Mouse (Mus musculus) embryonic facial prominence, embryonic 12.5 days (tissue): ENCODE measurements at regions not wholly inside any gene's neighbourhood (a gene's known extent, or its start where the extent isn't known, plus 50 kb on each side); places are given as distances from the start of the nearest gene placed in this dataset.
"Not testable (repeated sequence)": the region's sequence is repeated elsewhere in the genome, so short reads cannot be mapped to it uniquely, and the experiment has no call there.

Source experiments
- ATAC-seq: fragments of 200-750 bp; cut with Nextera tagmentation; 2 replicates; pipeline ENCODE4 v1.8.0; 2017; ENCODE audit not compliant: insufficient number of reproducible peaks, insufficient read depth, low FRiP score, low TSS enrichment
- H3K27ac ChIP-seq: fragments of 300-500 bp; sonication (generic); 2 replicates; pipeline ENCODE4 v1.5.1; 2016; ENCODE audit warnings: mild to moderate bottlenecking
- H3K27me3 ChIP-seq: fragments of 300-500 bp; sonication (generic); 2 replicates; pipeline ENCODE4 v1.6.1; 2016; ENCODE audit warnings: mild to moderate bottlenecking, moderate library complexity
- H3K36me3 ChIP-seq: fragments of 300-500 bp; sonication (generic); 2 replicates; pipeline ENCODE4 v1.6.1; 2016; ENCODE audit warnings: mild to moderate bottlenecking
- H3K4me1 ChIP-seq: fragments of 300-500 bp; sonication (generic); 2 replicates; pipeline ENCODE4 v1.6.1; 2016
- H3K4me2 ChIP-seq: fragments of 300-500 bp; sonication (generic); replicated peaks from 2 replicates; pipeline ENCODE4 v1.6.1; 2016; ENCODE audit warnings: mild to moderate bottlenecking, moderate library complexity
- H3K4me3 ChIP-seq: fragments of 300-500 bp; sonication (generic); 2 replicates; pipeline ENCODE4 v1.5.1; 2016; ENCODE audit warnings: mild to moderate bottlenecking
- H3K9ac ChIP-seq: fragments of 300-500 bp; sonication (generic); 2 replicates; pipeline ENCODE4 v1.6.1; 2016; ENCODE audit warnings: mild to moderate bottlenecking, moderate library complexity
- H3K9me3 ChIP-seq: fragments of 300-500 bp; sonication (generic); 2 replicates; pipeline ENCODE4 v1.6.1; 2016; ENCODE audit warnings: mild to moderate bottlenecking, moderate library complexity
- WGBS: fragments of 180-500 bp; shearing (Covaris S2); methylation state at CpG from one replicate; pipeline ENCODE4 v1.1.7; 2016; 5-methylcytosine and 5-hydroxymethylcytosine counted together

DNA sequence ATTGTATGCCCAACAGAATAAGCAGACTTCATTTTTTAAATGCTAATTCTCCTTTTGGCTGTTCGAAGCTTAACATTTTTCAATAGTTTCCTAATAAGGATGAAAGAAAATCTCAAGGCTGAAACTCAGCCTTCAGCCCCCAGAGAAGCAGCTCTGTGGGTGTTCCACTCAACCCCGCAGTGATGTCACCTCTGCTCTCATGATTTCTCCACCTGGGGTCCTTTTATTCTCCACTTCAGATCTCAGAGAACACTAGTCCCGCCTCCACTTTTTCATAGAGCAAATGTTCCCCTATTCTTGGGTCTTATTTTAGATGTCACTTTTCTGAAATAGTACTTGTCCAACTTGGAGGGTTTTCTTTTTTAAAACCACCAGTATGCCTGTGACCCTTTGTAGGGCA, 567.3 kb downstream of the Cntn3 start:
- H3K27me3 ChIP-seq, result no peaks in the 10 kb centered on the region
- no peaks in the 10 kb centered on the region for H3K4me1 ChIP-seq
- H3K36me3 ChIP-seq, result no peaks in the 10 kb centered on the region
- H3K27ac ChIP-seq, result no peak overlapping the region
- H3K9me3 ChIP-seq, result no peaks in the 10 kb centered on the region
- no peak for ATAC-seq
- H3K9ac ChIP-seq, result no peak overlapping the region
- H3K4me2 ChIP-seq, result no peak overlapping the region
- 69% methylated on average over 3 of the region's 3 CpGs for WGBS
- H3K4me3 ChIP-seq, result no peak overlapping the region

DNA sequence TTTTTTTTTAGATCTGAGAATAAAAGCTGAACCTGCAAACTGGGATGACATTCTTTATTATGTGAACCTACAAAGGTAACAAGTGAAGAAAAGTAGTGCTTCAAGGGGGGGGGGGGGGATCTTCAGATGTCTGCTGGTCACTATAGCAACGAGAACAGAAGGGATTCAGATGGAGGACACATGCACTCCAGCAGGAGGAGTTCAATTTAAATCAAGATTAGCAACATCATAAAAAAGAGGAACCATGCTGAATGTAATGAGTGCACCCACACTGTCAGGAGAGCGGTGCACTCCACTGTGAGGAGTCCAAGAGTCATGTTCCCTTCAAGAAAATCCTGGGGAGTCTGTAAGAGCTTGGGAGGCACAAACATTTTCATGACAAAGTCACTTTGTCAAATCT, 574.7 kb downstream of the Cntn3 start:
- WGBS, result 68% methylated on average over 2 of the region's 2 CpGs

GRCm38 (mm10) chr6:101997629-101998028, 575.3 kb downstream of the Cntn3 start:
- Histone ChIP-seq H3K4me1 (no peaks in the 10 kb centered on the region), H3K4me3 (no peak overlapping the region), H3K9ac (no peak overlapping the region), H3K36me3 (no peaks in the 10 kb centered on the region), H3K27ac (no peak overlapping the region), H3K4me2 (no peak overlapping the region), H3K9me3 (no peaks in the 10 kb centered on the region), H3K27me3 (no peaks in the 10 kb centered on the region)
- 63% methylated on average over 5 of the region's 5 CpGs for WGBS
- ATAC-seq, result no peak

More for the DNA sequence above, 574.7 kb downstream of the Cntn3 start:
- no peak overlapping the region for H3K9ac ChIP-seq
- H3K4me3 ChIP-seq, result no peak overlapping the region
- H3K4me1 ChIP-seq, result no peaks in the 10 kb centered on the region
- no peaks in the 10 kb centered on the region for H3K27me3 ChIP-seq
- H3K27ac ChIP-seq, result no peak overlapping the region
- no peaks in the 10 kb centered on the region for H3K9me3 ChIP-seq
- ATAC-seq, result no peak
- H3K36me3 ChIP-seq, result no peaks in the 10 kb centered on the region
- no peak overlapping the region for H3K4me2 ChIP-seq

GRCm38 (mm10) chr6:101992815-101993214, 580.1 kb downstream of the Cntn3 start:
- H3K27ac ChIP-seq, result no peak overlapping the region
- no peaks in the 10 kb centered on the region for H3K36me3 ChIP-seq
- ATAC-seq, result no peak
- no peaks in the 10 kb centered on the region for H3K4me1 ChIP-seq
- H3K4me2 ChIP-seq, result no peak overlapping the region
- H3K27me3 ChIP-seq, result no peaks in the 10 kb centered on the region
- H3K9ac ChIP-seq, result no peak overlapping the region
- H3K9me3 ChIP-seq, result no peaks in the 10 kb centered on the region
- H3K4me3 ChIP-seq, result no peak overlapping the region
- WGBS, result 89% methylated on average over 2 of the region's 2 CpGs

GRCm38 (mm10) chr6:101981656-101982055, 591.2 kb downstream of the Cntn3 start:
- Histone ChIP-seq H3K4me1 (no peaks in the 10 kb centered on the region), H3K4me3 (no peak overlapping the region), H3K36me3 (no peaks in the 10 kb centered on the region), H3K27ac (no peak overlapping the region), H3K4me2 (no peak overlapping the region), H3K27me3 (no peaks in the 10 kb centered on the region), H3K9me3 (no peaks in the 10 kb centered on the region), H3K9ac (no peak overlapping the region)
- WGBS, result 46% methylated on average over 1 of the region's 1 CpGs
- no peak for ATAC-seq

GRCm38 (mm10) chr6:101979213-101979612, 593.7 kb downstream of the Cntn3 start:
- H3K9me3 ChIP-seq, result no peaks in the 10 kb centered on the region
- no peaks in the 10 kb centered on the region for H3K4me1 ChIP-seq
- no peak for ATAC-seq
- H3K27me3 ChIP-seq, result no peaks in the 10 kb centered on the region
- 58% methylated on average over 2 of the region's 2 CpGs for WGBS
- no peak overlapping the region for H3K4me2 ChIP-seq
- no peak overlapping the region for H3K27ac ChIP-seq
- H3K9ac ChIP-seq, result no peak overlapping the region
- H3K4me3 ChIP-seq, result no peak overlapping the region
- H3K36me3 ChIP-seq, result no peaks in the 10 kb centered on the region

- Histone ChIP-seq H3K9me3 (no peaks in the 10 kb centered on the region), H3K27me3 (no peaks in the 10 kb centered on the region), H3K9ac (no peak overlapping the region), H3K27ac (no peak overlapping the region), H3K4me1 (no peaks in the 10 kb centered on the region), H3K4me3 (no peak overlapping the region), H3K36me3 (no peaks in the 10 kb centered on the region), H3K4me2 (no peak overlapping the region)
- ATAC-seq, result no peak
- WGBS, result 86% methylated on average over 2 of the region's 2 CpGs
Measured at GRCm38 (mm10) chr6:101964941-101965340, 587.2 kb upstream of the Pdzrn3 start.

DNA sequence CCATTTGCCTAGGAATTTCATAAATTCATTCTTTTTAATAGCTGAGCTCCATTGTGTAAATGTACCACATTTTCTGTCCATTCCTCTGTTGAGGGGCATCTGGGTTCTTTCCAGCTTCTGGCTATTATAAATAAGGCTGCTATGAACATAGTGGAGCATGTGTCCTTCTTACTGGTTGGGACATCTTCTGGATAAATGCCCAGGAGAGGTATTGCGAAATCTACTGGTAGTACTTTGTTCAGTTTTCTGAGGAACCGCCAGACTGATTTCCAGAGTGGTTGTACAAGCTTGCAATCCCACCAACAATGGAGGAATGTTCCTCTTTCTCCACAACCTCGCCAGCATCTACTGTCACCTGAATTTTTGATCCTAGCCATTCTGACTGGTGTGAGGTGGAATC, 583.8 kb upstream of the Pdzrn3 start:
- H3K27ac ChIP-seq, H3K9me3 ChIP-seq, H3K27me3 ChIP-seq, H3K4me3 ChIP-seq, H3K36me3 ChIP-seq, ATAC-seq, H3K9ac ChIP-seq, H3K4me2 ChIP-seq, H3K4me1 ChIP-seq: not testable (repeated sequence)
- 86% methylated on average over 3 of the region's 3 CpGs for WGBS

- Histone ChIP-seq H3K27ac (no peak overlapping the region), H3K27me3 (no peaks in the 10 kb centered on the region), H3K4me2 (no peak overlapping the region), H3K9me3 (no peaks in the 10 kb centered on the region), H3K36me3 (no peaks in the 10 kb centered on the region), H3K4me1 (no peaks in the 10 kb centered on the region), H3K4me3 (no peak overlapping the region), H3K9ac (no peak overlapping the region)
- ATAC-seq, result no peak
- WGBS, result 59% methylated on average over 3 of the region's 3 CpGs
Measured at GRCm38 (mm10) chr6:101949681-101950080, 572.0 kb upstream of the Pdzrn3 start.

DNA sequence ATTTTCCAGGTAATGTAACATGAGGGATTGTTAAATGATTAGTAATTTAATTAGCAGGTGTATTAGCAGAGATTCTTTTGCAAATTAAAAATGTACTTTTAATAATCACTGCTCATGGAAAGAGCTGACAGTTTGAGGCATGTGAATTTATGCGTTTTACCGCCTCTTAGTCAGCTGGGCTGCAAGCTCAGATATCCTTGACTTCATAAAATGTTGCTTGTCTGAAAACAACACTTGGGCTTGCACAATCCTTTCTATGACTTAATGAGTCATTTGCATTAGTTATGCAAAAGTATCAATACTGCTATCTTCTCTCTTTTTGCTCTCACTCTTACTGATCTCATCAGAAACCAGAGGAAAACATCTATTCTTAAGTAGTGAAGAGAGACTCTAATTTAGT, 571.3 kb upstream of the Pdzrn3 start:
- Histone ChIP-seq H3K4me1 (no peaks in the 10 kb centered on the region), H3K9ac (no peak overlapping the region), H3K4me2 (no peak overlapping the region), H3K36me3 (no peaks in the 10 kb centered on the region), H3K4me3 (no peak overlapping the region), H3K27ac (no peak overlapping the region), H3K27me3 (no peaks in the 10 kb centered on the region), H3K9me3 (no peaks in the 10 kb centered on the region)
- WGBS, result 100% methylated on average over 2 of the region's 2 CpGs
- no peak for ATAC-seq

DNA sequence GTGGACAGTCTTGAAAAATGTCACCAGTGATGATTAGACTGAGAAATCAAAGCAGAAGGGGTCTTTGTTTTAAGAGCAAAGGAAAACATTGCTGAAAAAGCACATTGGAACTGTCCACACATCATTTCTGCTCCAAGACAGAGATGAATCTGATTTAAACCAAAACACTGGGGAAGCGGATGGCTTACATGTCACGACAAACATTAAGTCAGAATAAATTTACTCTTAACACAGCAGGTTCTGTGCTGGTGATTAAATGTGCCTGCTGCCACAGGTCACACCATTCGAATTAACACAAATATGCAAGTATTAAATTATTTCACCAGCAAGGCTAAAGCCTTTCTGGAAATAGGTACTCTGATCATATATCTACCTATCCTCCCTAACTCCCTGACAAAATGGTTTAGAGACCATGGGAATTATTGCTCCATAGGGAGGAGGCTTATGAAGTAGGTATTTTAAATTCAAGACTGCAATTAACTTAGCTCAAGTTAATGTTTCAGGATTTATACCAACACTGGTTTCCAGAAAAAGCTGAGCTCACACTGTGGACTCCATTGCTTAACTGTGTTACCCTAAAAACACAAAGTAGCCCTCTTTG, 562.7 kb upstream of the Pdzrn3 start:
- Histone ChIP-seq H3K27me3 (no peaks in the 10 kb centered on the region), H3K4me1 (no peaks in the 10 kb centered on the region), H3K4me2 (no peak overlapping the region), H3K4me3 (no peak overlapping the region), H3K9ac (no peak overlapping the region), H3K9me3 (no peaks in the 10 kb centered on the region), H3K36me3 (no peaks in the 10 kb centered on the region), H3K27ac (no peak overlapping the region)
- ATAC-seq, result no peak
- WGBS, result 64% methylated on average over 3 of the region's 3 CpGs

DNA sequence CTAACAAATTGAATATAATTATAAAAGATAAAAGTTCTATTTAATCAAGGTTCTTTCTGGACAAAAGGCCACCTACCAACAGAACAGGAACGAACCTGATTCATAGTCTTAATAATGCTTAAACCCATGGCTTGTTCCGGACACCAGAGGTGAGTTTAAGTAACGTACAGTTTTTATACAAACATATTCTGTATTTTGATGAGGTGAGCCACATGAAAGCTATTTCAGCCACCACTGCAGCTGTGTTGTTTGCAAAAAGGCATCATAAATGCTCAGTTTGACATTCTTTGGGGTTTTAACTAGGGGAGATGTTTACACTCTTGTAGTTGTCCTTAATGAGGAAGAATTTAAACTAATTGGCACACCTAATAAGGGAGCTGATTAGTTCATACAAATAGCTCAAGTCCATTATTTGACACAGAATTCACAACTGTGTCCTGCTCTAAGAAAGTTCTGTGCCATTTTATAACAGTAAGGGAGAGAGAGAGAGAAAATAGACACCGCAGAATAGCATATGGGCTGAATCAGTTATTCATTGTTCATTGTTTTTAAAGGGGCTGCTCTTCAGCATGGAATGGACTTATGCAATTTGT, 560.8 kb upstream of the Pdzrn3 start:
- Histone ChIP-seq H3K9ac (no peak overlapping the region), H3K36me3 (no peaks in the 10 kb centered on the region), H3K4me2 (no peak overlapping the region), H3K27ac (no peak overlapping the region), H3K4me1 (no peaks in the 10 kb centered on the region), H3K27me3 (no peaks in the 10 kb centered on the region), H3K4me3 (no peak overlapping the region), H3K9me3 (no peaks in the 10 kb centered on the region)
- no peak for ATAC-seq
- 57% methylated on average over 4 of the region's 4 CpGs for WGBS
